Mouse (Mus musculus) lung, embryonic 16.5 days (tissue): ENCODE results near the gene Fuca1. TPM values are rescaled to one million over a fixed set of nuclear protein-coding genes. Genes with fewer than 3 reads are reported as not detected.

Experiments used
- ATAC-seq: fragments of 200-750 bp; cut with Nextera tagmentation; 2 replicates; pipeline ENCODE4 v1.8.0; 2017; ENCODE audit warnings: low read depth, mild to moderate bottlenecking, moderate library complexity
- H3K27ac ChIP-seq: fragments of 300-500 bp; sonication (generic); 2 replicates; pipeline ENCODE4 v1.5.1; 2014; ENCODE audit warnings: mild to moderate bottlenecking, control low read depth, low read length
- H3K27me3 ChIP-seq: fragments of 300-500 bp; sonication (generic); 2 replicates; pipeline ENCODE4 v1.6.1; 2014; ENCODE audit warnings: low read depth, low read length, mixed read lengths; ENCODE audit not compliant: control insufficient read depth, insufficient read depth
- H3K36me3 ChIP-seq: fragments of 300-500 bp; sonication (generic); 2 replicates; pipeline ENCODE4 v1.6.1; 2014; ENCODE audit warnings: low read length; ENCODE audit not compliant: control insufficient read depth, insufficient read depth
- H3K4me1 ChIP-seq: fragments of 300-500 bp; sonication (generic); replicated peaks from 2 replicates; pipeline ENCODE4 v1.6.1; 2014; ENCODE audit warnings: low read length, mixed read lengths; ENCODE audit not compliant: control insufficient read depth, insufficient read depth
- H3K4me2 ChIP-seq: fragments of 300-500 bp; sonication (generic); 2 replicates; pipeline ENCODE4 v1.6.1; 2014; ENCODE audit warnings: low read depth, low read length, control low read depth
- H3K4me3 ChIP-seq: fragments of 300-500 bp; sonication (generic); 2 replicates; pipeline ENCODE4 v1.5.1; 2014; ENCODE audit warnings: mild to moderate bottlenecking, low read length, control low read depth
- H3K9ac ChIP-seq: fragments of 300-500 bp; sonication (generic); 2 replicates; pipeline ENCODE4 v1.6.1; 2014; ENCODE audit warnings: low read length, control low read depth
- H3K9me3 ChIP-seq: fragments of 300-500 bp; sonication (generic); 2 replicates; pipeline ENCODE4 v1.6.1; 2016; ENCODE audit warnings: low read length; ENCODE audit not compliant: control insufficient read depth
- WGBS: fragments of 180-500 bp; shearing (Covaris S2); extraction: QIAGEN DNeasy Blood & Tissue Kit; methylation state at CpG from one replicate; pipeline ENCODE4 v1.1.7; 2014; 5-methylcytosine and 5-hydroxymethylcytosine counted together
- polyA plus RNA-seq: library from polyadenylated mRNA; unstranded; fragments of >200 nt; fragmentation: Nextera tagmentation; extraction: Ambion mirVana; gene quantifications from 2 replicates; pipeline ENCODE4 v1.2.1, GENCODE M21; 2015

The Fuca1 gene
- polyA plus RNA-seq, 1 experiment from 2014 or later: 76.4 TPM

- Histone ChIP-seq H3K4me2 (no peak overlapping the region), H3K4me1 (no peaks in the 10 kb centered on the region), H3K27me3 (no peaks in the 10 kb centered on the region), H3K4me3 (no peak overlapping the region), H3K36me3 (no peaks in the 10 kb centered on the region), H3K27ac (no peak overlapping the region), H3K9ac (no peak overlapping the region), H3K9me3 (no peaks in the 10 kb centered on the region)
- ATAC-seq: no peak
- WGBS: 79% methylated on average over 7 of the region's 7 CpGs
Observed at GRCm38 (mm10) chr4:135899050-135899448, 21.5 kb upstream of the Fuca1 start.

- ATAC-seq: no peak
- WGBS: 74% methylated on average over 5 of the region's 5 CpGs
- H3K36me3 ChIP-seq: no peaks in the 10 kb centered on the region
- H3K4me3 ChIP-seq: no peak overlapping the region
- H3K4me1 ChIP-seq: no peaks in the 10 kb centered on the region
- no peak overlapping the region for H3K27ac ChIP-seq
- no peak overlapping the region for H3K9ac ChIP-seq
- no peaks in the 10 kb centered on the region for H3K9me3 ChIP-seq
- no peak overlapping the region for H3K4me2 ChIP-seq
- no peaks in the 10 kb centered on the region for H3K27me3 ChIP-seq
Observed at GRCm38 (mm10) chr4:135900008-135900407, 20.5 kb upstream of the Fuca1 start.

- no peak overlapping the region for H3K27ac ChIP-seq
- H3K36me3 ChIP-seq: no peaks in the 10 kb centered on the region
- no peak for ATAC-seq
- 84% methylated on average over 4 of the region's 4 CpGs for WGBS
- H3K4me2 ChIP-seq: no peak overlapping the region
- H3K9ac ChIP-seq: no peak overlapping the region
- H3K4me1 ChIP-seq: no peaks in the 10 kb centered on the region
- H3K27me3 ChIP-seq: no peaks in the 10 kb centered on the region
- H3K9me3 ChIP-seq: no peaks in the 10 kb centered on the region
- H3K4me3 ChIP-seq: no peak overlapping the region
Observed at GRCm38 (mm10) chr4:135902606-135903242, 17.8 kb upstream of the Fuca1 start.

GRCm38 (mm10) chr4:135904810-135905209 is 15.7 kb upstream of the Fuca1 start:
- Histone ChIP-seq H3K27ac (no peak overlapping the region), H3K9ac (no peak overlapping the region), H3K27me3 (no peaks in the 10 kb centered on the region), H3K4me2 (no peak overlapping the region), H3K4me1 (no peaks in the 10 kb centered on the region; the same call in 1 of the 2 replicates), H3K4me3 (no peak overlapping the region), H3K9me3 (no peaks in the 10 kb centered on the region), H3K36me3 (no peaks in the 10 kb centered on the region)
- WGBS: 47% methylated on average over 1 of the region's 1 CpGs
- ATAC-seq: no peak

- 36% methylated on average over 3 of the region's 3 CpGs for WGBS
- Histone ChIP-seq H3K4me2 (no peak overlapping the region), H3K4me1 (no peaks in the 10 kb centered on the region; the same call in 1 of the 2 replicates), H3K36me3 (no peaks in the 10 kb centered on the region), H3K4me3 (no peak overlapping the region), H3K27me3 (no peaks in the 10 kb centered on the region), H3K27ac (no peak overlapping the region), H3K9ac (no peak overlapping the region), H3K9me3 (no peaks in the 10 kb centered on the region)
- no peak for ATAC-seq
Observed at GRCm38 (mm10) chr4:135906633-135907032, 13.9 kb upstream of the Fuca1 start.

- Histone ChIP-seq H3K4me2 (0 out of 2 replicates have a peak overlapping the region, but pooled peaks have one; percentile 10), H3K9ac (no peak overlapping the region)
Observed at GRCm38 (mm10) chr4:135909326-135910066, 11.0 kb upstream of the Fuca1 start.

GRCm38 (mm10) chr4:135911531-135911930 is 9.0 kb upstream of the Fuca1 start:
- Histone ChIP-seq H3K9ac (no peak overlapping the region), H3K4me1 (no peaks in the 10 kb centered on the region; the same call in 1 of the 2 replicates), H3K27ac (peak overlapping the region; percentile 46), H3K36me3 (no peaks in the 10 kb centered on the region), H3K27me3 (no peaks in the 10 kb centered on the region), H3K4me2 (no peak overlapping the region), H3K4me3 (no peak overlapping the region), H3K9me3 (no peaks in the 10 kb centered on the region)
- WGBS: 59% methylated on average over 7 of the region's 7 CpGs
- peak; percentile 57; the same call in 1 of the 2 replicates for ATAC-seq

More at GRCm38 (mm10) chr4:135909326-135910066, 11.0 kb upstream of the Fuca1 start:
- no peak overlapping the region for H3K4me3 ChIP-seq
- no peaks in the 10 kb centered on the region; the same call in 1 of the 2 replicates for H3K4me1 ChIP-seq
- H3K27ac ChIP-seq: no peak overlapping the region
- 31% methylated on average over 13 of the region's 13 CpGs for WGBS
- no peaks in the 10 kb centered on the region for H3K9me3 ChIP-seq
- no peak for ATAC-seq
- no peaks in the 10 kb centered on the region for H3K36me3 ChIP-seq
- H3K27me3 ChIP-seq: no peaks in the 10 kb centered on the region

- Histone ChIP-seq H3K27me3 (no peaks in the 10 kb centered on the region), H3K9me3 (no peaks in the 10 kb centered on the region), H3K36me3 (no peaks in the 10 kb centered on the region), H3K4me3 (no peak overlapping the region), H3K4me2 (no peak overlapping the region), H3K27ac (0 out of 2 replicates have a peak overlapping the region, but pooled peaks have one; percentile 46), H3K4me1 (no peaks in the 10 kb centered on the region; the same call in 1 of the 2 replicates), H3K9ac (no peak overlapping the region)
- ATAC-seq: no peak
- WGBS: 50% methylated on average over 3 of the region's 3 CpGs
Observed at GRCm38 (mm10) chr4:135912164-135912563, 8.4 kb upstream of the Fuca1 start.

- H3K9ac ChIP-seq: no peak overlapping the region
- no peaks in the 10 kb centered on the region for H3K9me3 ChIP-seq
- H3K27ac ChIP-seq: no peak overlapping the region
- no peaks in the 10 kb centered on the region; the same call in 1 of the 2 replicates for H3K4me1 ChIP-seq
- H3K36me3 ChIP-seq: no peaks in the 10 kb centered on the region
- no peak overlapping the region for H3K4me3 ChIP-seq
- H3K27me3 ChIP-seq: no peaks in the 10 kb centered on the region
- 68% methylated on average over 3 of the region's 3 CpGs for WGBS
- no peak overlapping the region for H3K4me2 ChIP-seq
- no peak for ATAC-seq
Observed at GRCm38 (mm10) chr4:135912835-135913234, 7.7 kb upstream of the Fuca1 start.
